Mouse (Mus musculus) B cell, adult 2 months (primary cell): Measurements from ENCODE around the gene Psmb4.
"Not testable (repeated sequence)": the region's sequence is repeated elsewhere in the genome, so short reads cannot be mapped to it uniquely, and the experiment has no call there.

Source experiments
- DNase-seq, 2 experiments: peaks; one replicate each; pipeline ENCODE4 v3.0.0; 2022

The Psmb4 gene

GRCm38 (mm10) chr3:94904759-94905158 is 18.0 kb upstream of the Psmb4 start:
- not testable (repeated sequence) for DNase-seq

DNA sequence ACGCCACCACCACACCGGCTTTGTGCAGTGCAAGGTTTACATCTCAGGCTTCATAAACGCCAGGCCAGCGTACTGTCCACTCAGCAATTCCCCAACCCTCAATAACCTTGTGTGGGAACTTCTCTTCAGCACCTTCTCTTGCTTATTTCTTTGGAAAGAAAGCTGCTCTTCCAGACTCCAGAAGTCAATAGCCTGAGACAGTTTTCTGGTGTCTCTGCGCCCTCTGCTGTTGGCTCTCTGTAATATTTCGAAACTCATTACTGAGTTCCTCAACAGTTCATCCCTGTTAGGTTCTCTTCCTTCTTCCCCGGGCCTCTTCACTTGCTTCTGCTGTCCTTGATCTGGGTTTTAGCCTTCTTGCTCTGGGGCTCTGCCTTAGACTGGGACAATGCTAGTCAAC is 16.0 kb upstream of the Psmb4 start:
- DNase-seq: peak; percentile 51

DNA sequence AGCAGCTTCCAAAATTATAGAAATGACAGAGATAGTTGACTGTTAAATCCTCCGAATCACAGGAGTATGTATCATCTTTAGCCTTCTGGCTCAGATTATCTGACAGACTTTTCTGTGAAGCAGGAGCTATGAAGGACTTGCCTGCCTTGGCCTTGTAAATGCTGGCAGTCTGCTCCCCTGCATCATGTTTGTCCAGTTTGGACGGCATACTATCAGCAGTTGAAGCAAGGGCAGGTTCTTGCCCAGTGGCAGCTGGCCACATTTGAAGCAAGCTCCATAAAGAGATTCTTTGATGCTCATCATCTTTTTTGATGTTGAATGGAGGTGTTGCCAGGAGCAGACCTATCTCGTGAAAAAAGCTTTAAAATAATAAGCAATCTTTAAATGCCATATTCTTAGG is 7.3 kb upstream of the Psmb4 start:
- no peak for DNase-seq

DNA sequence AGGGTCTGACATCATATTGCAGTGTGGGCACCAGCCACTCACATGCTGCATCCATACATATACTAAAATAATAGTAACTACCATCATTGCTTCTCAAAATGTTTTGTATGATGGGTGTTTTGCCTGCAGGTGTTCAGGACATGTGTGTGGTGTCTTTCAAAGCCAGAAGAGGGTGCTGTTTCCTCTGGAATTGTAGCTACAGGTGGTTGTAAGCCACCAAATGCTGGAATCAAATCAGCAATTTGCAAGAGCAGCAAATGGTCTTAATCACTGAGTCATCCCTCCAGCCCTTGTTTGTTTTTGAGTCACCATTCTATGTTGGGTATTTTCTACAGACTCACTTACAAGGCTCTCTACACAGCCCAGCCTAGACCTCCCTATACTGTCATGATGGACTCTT is 1.8 kb upstream of the Psmb4 start:
- DNase-seq: peak; percentile 16 to 35

DNA sequence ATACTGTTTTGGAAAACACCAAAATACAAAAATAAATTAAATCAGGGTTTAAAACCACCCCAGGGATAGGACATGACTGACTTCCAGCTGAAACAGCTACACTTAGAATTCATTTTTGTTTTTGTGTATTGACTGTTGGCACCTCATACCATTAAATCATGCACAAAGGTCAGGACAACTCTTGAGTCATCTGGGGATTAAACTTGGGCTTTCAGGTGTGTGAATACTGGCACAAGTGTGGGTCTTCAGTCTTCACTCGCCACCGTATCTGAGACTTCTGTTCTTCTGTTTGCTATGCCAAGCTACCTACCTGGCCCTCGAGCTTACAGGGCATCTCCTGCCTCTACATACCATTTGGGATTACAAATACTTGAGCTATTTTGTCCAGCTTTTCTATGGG is 4.2 kb downstream of the Psmb4 start:
- no peak for DNase-seq

- no peak for DNase-seq
Observed at GRCm38 (mm10) chr3:94881840-94882239, 4.9 kb downstream of the Psmb4 start.

- DNase-seq: no peak
Observed at GRCm38 (mm10) chr3:94878618-94879017, 8.1 kb downstream of the Psmb4 start.

GRCm38 (mm10) chr3:94869011-94869410 is 17.8 kb downstream of the Psmb4 start:
- DNase-seq: no peak

DNA sequence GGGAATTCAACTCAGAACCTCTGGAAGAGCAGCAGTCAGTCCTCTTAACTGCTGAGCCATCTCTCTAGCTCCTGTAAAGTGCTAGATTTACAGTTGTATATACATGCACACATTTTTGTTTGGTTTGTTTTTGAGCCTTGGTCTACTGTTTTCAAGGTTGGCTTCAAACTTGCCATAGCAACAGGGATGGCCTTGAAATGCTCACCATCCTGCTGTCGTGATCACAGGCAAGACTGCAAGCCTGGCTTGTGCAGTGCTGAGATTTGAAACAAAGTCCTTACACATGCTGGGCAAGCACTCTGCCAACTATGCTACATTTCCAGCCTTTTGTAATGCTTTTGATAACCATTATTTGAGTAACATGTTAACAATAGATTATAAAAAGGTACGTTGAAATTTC is 27.3 kb downstream of the Psmb4 start:
- DNase-seq: no peak

DNA sequence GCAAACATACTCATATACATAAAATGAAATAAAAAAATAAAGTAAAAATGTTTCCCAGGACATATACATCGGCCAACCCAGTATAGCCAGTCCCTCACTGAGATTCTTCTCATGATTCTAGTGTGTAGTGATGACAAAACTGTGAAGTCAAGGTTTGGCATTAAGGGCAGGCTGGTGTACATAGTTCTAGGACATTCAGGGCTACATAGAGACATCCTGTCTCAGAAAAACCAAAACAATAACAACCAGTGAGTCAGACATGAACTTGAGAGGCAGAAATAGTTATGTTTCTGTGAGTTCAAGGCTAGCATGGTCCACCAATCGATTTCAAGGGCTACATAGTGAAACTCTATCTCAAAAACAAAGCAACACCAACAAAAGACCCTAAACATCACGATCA is 34.5 kb downstream of the Psmb4 start:
- no peak for DNase-seq

GRCm38 (mm10) chr3:94851731-94852130 is 35.0 kb downstream of the Psmb4 start:
- DNase-seq: peak; percentile 21 to 40

DNA sequence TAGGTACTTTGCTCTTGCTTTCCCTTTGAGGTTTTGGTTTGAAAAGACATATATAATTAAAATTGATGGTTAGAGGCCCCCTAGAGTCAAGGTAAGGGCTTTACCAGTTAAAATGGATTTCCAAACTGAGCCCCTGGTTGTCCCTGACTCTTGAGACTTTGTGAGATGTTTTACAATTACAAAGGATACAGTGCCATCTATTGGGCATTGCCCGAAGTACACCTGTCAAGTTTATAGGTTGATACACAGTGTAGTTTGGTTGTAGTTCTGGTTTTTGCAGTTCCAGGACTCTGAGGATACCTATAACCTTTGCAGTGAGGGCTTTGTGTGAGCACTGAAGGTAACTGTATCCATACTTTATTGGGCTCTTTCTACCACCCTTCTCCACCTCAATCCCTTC is 37.4 kb downstream of the Psmb4 start:
- peak; percentile 81 to 87 for DNase-seq

- DNase-seq: no peak
Observed at GRCm38 (mm10) chr3:94847382-94847781, 39.4 kb downstream of the Psmb4 start.

DNA sequence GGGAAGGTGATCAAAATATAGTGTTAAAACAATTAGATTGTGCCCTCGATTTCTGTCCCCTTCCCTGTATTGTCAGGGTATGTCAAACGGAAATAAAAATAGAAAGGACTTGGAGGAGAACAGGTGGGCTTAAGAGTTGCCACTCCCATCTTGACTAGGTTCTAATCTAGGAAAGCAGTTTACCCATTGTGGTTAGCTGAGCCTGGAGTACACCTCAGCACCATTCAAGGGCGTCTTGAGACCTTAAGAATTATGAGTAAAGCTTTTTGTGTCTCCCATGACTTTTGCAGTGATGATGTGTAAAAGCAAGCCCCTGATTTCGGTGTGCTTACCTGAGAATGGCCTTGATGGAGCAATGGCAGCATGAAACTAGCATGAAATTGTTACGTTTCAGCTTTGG is 47.7 kb downstream of the Psmb4 start:
- no peak for DNase-seq

DNA sequence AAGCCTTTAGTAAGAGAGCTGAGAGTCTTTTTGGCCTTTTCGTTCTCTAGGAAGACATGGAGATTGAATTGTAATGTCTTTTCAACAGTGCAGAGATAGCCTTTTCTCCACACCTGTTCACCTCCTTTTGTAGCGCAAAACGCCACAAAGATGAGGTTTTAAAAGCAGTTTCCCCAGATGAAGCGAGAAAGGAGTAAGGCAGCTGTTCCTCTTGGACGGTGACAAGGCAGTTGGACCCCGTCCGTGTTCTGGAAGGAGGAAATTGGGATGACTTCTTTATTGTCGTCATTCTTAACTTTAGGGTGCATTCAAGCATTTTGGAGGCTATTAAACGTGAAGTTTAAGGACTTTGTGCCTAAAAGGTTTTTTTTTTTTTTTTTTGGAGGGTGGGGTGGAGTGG is 48.1 kb downstream of the Psmb4 start:
- no peak for DNase-seq

DNA sequence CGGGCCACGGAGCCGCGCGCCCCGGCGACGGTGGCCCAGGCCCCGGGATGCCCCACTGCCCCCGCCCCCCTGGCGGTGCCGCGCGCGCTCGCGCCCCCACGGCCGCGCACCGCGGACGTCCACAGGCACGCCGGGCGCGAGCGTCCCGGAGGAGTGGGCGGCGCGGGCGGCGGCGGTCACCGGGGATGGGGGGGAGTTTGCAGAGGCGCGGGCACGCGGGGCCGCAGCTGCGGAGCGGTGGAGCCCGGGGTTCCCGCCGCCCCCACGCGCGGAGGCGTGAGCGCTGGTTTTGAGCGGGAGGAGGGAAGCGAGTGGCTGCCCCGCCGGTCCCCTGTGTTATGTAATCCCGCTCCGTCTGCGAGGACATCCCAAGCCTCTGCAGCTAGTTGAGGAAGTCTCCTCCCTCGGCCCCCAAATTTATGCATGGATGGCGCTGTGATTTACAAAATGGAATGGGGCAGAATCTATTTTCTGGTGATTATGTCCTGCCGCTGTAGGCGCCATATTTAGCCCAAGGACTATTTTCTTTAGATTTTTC is 48.7 kb downstream of the Psmb4 start:
- DNase-seq: peak; percentile 78 to 83

- peak; percentile 96 for DNase-seq
Observed at GRCm38 (mm10) chr3:94837183-94837890, 49.4 kb downstream of the Psmb4 start, which contains the start of gene Pogz. Pogz (plus strand) TSS chr3:94837567.

DNA sequence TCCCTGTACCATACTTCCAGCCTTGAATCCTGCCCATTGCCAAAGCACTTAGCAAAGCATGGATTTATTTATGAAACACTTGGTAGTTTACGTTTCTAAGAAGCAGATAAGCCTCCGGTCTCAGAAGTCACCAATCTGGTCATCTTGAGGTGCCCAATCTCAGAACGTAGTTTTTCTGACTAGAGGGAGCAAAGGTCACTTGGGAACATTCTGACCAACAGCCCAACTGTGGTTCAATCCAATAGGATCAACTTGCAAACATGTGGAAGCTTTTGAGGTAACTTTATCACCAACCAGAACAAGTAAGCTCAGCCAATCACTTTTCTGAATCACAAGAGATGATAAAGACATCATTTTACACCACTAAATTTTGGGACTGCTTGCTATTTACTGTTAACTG is 51.4 kb downstream of the Psmb4 start:
- no peak for DNase-seq
